Mouse (Mus musculus): ENCODE measurements around the gene Zfp281.

Zfp281 gene

GRCm38 (mm10) chr1:136659917-136660316 lies 35.2 kb downstream of the Zfp281 start:
- DNase-seq, result no peak

- DNase-seq, result no peak
These were observed 36.8 kb downstream of the Zfp281 start for GRCm38 (mm10) chr1:136661511-136661910.

- DNase-seq, result no peak
These were observed 37.4 kb downstream of the Zfp281 start for GRCm38 (mm10) chr1:136661939-136662563.

- DNase-seq, result no peak
These were observed 40.4 kb downstream of the Zfp281 start for GRCm38 (mm10) chr1:136664921-136665582.

- DNase-seq, result no peak
These were observed 41.8 kb downstream of the Zfp281 start for GRCm38 (mm10) chr1:136666513-136666912.

GRCm38 (mm10) chr1:136669926-136670325 lies 45.2 kb downstream of the Zfp281 start:
- no peak for DNase-seq

GRCm38 (mm10) chr1:136670421-136670820 lies 45.7 kb downstream of the Zfp281 start:
- DNase-seq, result no peak

GRCm38 (mm10) chr1:136671767-136672434 lies 47.2 kb downstream of the Zfp281 start:
- no peak for DNase-seq

GRCm38 (mm10) chr1:136672564-136672963 lies 47.9 kb downstream of the Zfp281 start:
- no peak for DNase-seq

- no peak for DNase-seq
These were observed 48.6 kb downstream of the Zfp281 start for GRCm38 (mm10) chr1:136673293-136673692.

GRCm38 (mm10) chr1:136674548-136675455 lies 50.1 kb downstream of the Zfp281 start:
- DNase-seq, result no peak

- no peak for DNase-seq
These were observed 51.2 kb downstream of the Zfp281 start for GRCm38 (mm10) chr1:136675736-136676444.

GRCm38 (mm10) chr1:136676445-136676755 lies 51.7 kb downstream of the Zfp281 start:
- peak; percentile 38 for DNase-seq

- DNase-seq, result no peak
These were observed 53.2 kb downstream of the Zfp281 start for GRCm38 (mm10) chr1:136677847-136678325.

GRCm38 (mm10) chr1:136678836-136679235 lies 54.1 kb downstream of the Zfp281 start:
- no peak for DNase-seq

All from lung, postnatal 14 days (tissue).